Mouse (Mus musculus) MEL (cell line): ENCODE data around the gene Adam12.

Experiments used
- CTCF ChIP-seq, 3 experiments: IDR thresholded peaks in 2 of 3; conservative IDR thresholded peaks in 1 of 3; 2 replicates each; pipeline ENCODE4 v1.5.1; 2011 to 2012; ENCODE audit warnings: low read length in 3 of 3, low read depth in 2 of 3, mild to moderate bottlenecking in 2 of 3, improper control_type of control experiment in 1 of 3, inconsistent platforms in 1 of 3, mixed read lengths in 1 of 3, moderate library complexity in 1 of 3; ENCODE audit not compliant: control insufficient read depth in 1 of 3, insufficient read depth in 1 of 3, poor library complexity in 1 of 3, severe bottlenecking in 1 of 3
- EP300 ChIP-seq, 2 experiments: IDR thresholded peaks; 2 replicates each; pipeline ENCODE4 v1.6.1; 2011; ENCODE audit warnings: improper control_type of control experiment in 2 of 2, low read length in 2 of 2, low read depth in 1 of 2, mild to moderate bottlenecking in 1 of 2
- MEF2A ChIP-seq: IDR thresholded peaks from 2 replicates; pipeline ENCODE4 v1.6.1; 2014; ENCODE audit warnings: low read depth, mild to moderate bottlenecking, inconsistent platforms, low read length, improper control_type of control experiment; ENCODE audit not compliant: poor library complexity, insufficient replicate concordance, severe bottlenecking; ENCODE audit errors: extremely low read depth
- MYC ChIP-seq: IDR thresholded peaks from 2 replicates; pipeline ENCODE4 v1.6.1; 2011; ENCODE audit warnings: low read depth, mild to moderate bottlenecking, low read length, improper control_type of control experiment, moderate library complexity
- NRF1 ChIP-seq: IDR thresholded peaks from 2 replicates; pipeline ENCODE4 v1.6.1; 2014; ENCODE audit warnings: low read depth, mild to moderate bottlenecking, inconsistent platforms, low read length, improper control_type of control experiment, moderate library complexity; ENCODE audit not compliant: poor library complexity, insufficient read depth, severe bottlenecking
- POLR2A ChIP-seq, 2 experiments: IDR thresholded peaks; 2 replicates each; pipeline ENCODE4 v1.6.1; 2011 to 2012; ENCODE audit warnings: low read length in 2 of 2, mild to moderate bottlenecking in 2 of 2, control low read depth in 1 of 2, improper control_type of control experiment in 1 of 2, low read depth in 1 of 2, moderate library complexity in 1 of 2; ENCODE audit not compliant: control insufficient read depth in 1 of 2, insufficient read depth in 1 of 2, poor library complexity in 1 of 2
- RAD21 ChIP-seq: IDR thresholded peaks from 2 replicates; pipeline ENCODE4 v1.6.1; 2011; ENCODE audit warnings: mild to moderate bottlenecking, low read depth, low read length, improper control_type of control experiment
- TAL1 ChIP-seq: IDR thresholded peaks from 2 replicates; pipeline ENCODE4 v1.6.1; 2012; ENCODE audit warnings: mild to moderate bottlenecking, inconsistent platforms, low read length, moderate library complexity, mixed read lengths
- USF1 ChIP-seq: IDR thresholded peaks from 2 replicates; pipeline ENCODE4 v1.6.1; 2014; ENCODE audit warnings: low read depth, mild to moderate bottlenecking, inconsistent platforms, low read length, improper control_type of control experiment, moderate library complexity
- ZNF384 ChIP-seq: IDR thresholded peaks from 2 replicates; pipeline ENCODE4 v1.6.1; 2012; ENCODE audit warnings: low read depth, mild to moderate bottlenecking, inconsistent platforms, low read length, improper control_type of control experiment

GRCm38 (mm10) chr7:133909833-133910375, 322.0 kb downstream of the Adam12 start:
- TF ChIP-seq TAL1 (no peak), NRF1 (no peak), MYC (no peak), MEF2A (no peak), ZNF384 (no peak), USF1 (no peak), CTCF (IDR thresholded peaks at IDR 0.05 in 2 of 3, conservative IDR thresholded peaks at IDR 0.05 in 1 of 3; ENCODE audit: control insufficient read depth in 1 of 3, insufficient read depth in 1 of 3, low read depth in 2 of 3, low read length in 3 of 3, poor library complexity in 1 of 3, severe bottlenecking in 1 of 3) (no peak), RAD21 (no peak), EP300 (IDR thresholded peaks at IDR 0.05; ENCODE audit: low read depth in 1 of 2, low read length in 2 of 2) (no peak), POLR2A (IDR thresholded peaks at IDR 0.05; ENCODE audit: control insufficient read depth in 1 of 2, insufficient read depth in 1 of 2, low read depth in 1 of 2, low read length in 2 of 2, poor library complexity in 1 of 2) (no peak)
